Mouse (Mus musculus) liver, embryonic 15.5 days (tissue): ENCODE measurements around the gene Foxl1. TPM values are rescaled to one million over a fixed set of nuclear protein-coding genes. Genes with fewer than 3 reads are reported as not detected.

Experiments
- ATAC-seq: fragments of 200-750 bp; cut with Nextera tagmentation; 2 replicates; pipeline ENCODE4 v1.8.0; 2017; ENCODE audit warnings: moderate number of reproducible peaks, mild to moderate bottlenecking, moderate library complexity; ENCODE audit not compliant: insufficient read depth
- H3K27ac ChIP-seq: fragments of 300-500 bp; sonication (generic); replicated peaks from 2 replicates; pipeline ENCODE4 v1.5.1; 2015; ENCODE audit warnings: mild to moderate bottlenecking, inconsistent platforms
- H3K27me3 ChIP-seq: fragments of 300-500 bp; sonication (generic); 2 replicates; pipeline ENCODE4 v1.6.1; 2015; ENCODE audit warnings: mild to moderate bottlenecking, inconsistent platforms
- H3K36me3 ChIP-seq: fragments of 300-500 bp; sonication (generic); replicated peaks from 2 replicates; pipeline ENCODE4 v1.6.1; 2015; ENCODE audit warnings: moderate library complexity, mild to moderate bottlenecking, inconsistent platforms
- H3K4me1 ChIP-seq: fragments of 300-500 bp; sonication (generic); replicated peaks from 2 replicates; pipeline ENCODE4 v1.6.1; 2015; ENCODE audit warnings: inconsistent platforms
- H3K4me2 ChIP-seq: fragments of 300-500 bp; sonication (generic); 2 replicates; pipeline ENCODE4 v1.6.1; 2015; ENCODE audit warnings: moderate library complexity, mild to moderate bottlenecking, inconsistent platforms
- H3K4me3 ChIP-seq: fragments of 300-500 bp; sonication (generic); replicated peaks from 2 replicates; pipeline ENCODE4 v1.5.1; 2015; ENCODE audit warnings: mild to moderate bottlenecking, inconsistent platforms
- H3K9ac ChIP-seq: fragments of 300-500 bp; sonication (generic); 2 replicates; pipeline ENCODE4 v1.6.1; 2015; ENCODE audit warnings: moderate library complexity, mild to moderate bottlenecking, inconsistent platforms
- H3K9me3 ChIP-seq: fragments of 300-500 bp; sonication (generic); replicated peaks from 2 replicates; pipeline ENCODE4 v1.6.1; 2016; ENCODE audit warnings: inconsistent platforms
- WGBS: fragments of 180-500 bp; shearing (Covaris S2); methylation state at CpG from one replicate; pipeline ENCODE4 v1.1.7; 2015; ENCODE audit warnings: mixed read lengths; ENCODE audit not compliant: insufficient replicate concordance; 5-methylcytosine and 5-hydroxymethylcytosine counted together
- microRNA-seq: library from miRNA; unstranded; fragments of <30 nt; microRNA quantifications from one replicate; pipeline ENCODE4, GENCODE M21; 2016
- polyA plus RNA-seq: library from polyadenylated mRNA; unstranded; fragments of >200 nt; fragmentation: Nextera tagmentation; extraction: Ambion mirVana; gene quantifications from 2 replicates; pipeline ENCODE4 v1.2.1, GENCODE M21; 2015

Gene Foxl1
- polyA plus RNA-seq, 1 experiment from 2014 or later, result 0.09 TPM

GRCm38 (mm10) chr8:121174721-121175539 lies 47.2 kb downstream of the Foxl1 start:
- WGBS, result 61% methylated on average over 29 of the region's 30 CpGs
- Histone ChIP-seq H3K27ac (no peak overlapping the region), H3K4me3 (no peak overlapping the region), H3K36me3 (no peaks in the 10 kb centered on the region), H3K4me1 (0 out of 2 replicates have a peak, but pooled peaks cover 4% of the 10 kb centered on the region), H3K27me3 (no peaks in the 10 kb centered on the region), H3K9me3 (no peaks in the 10 kb centered on the region), H3K9ac (no peak overlapping the region), H3K4me2 (no peak overlapping the region)
- no peak for ATAC-seq

- H3K4me3 ChIP-seq, result no peak overlapping the region
- H3K27ac ChIP-seq, result no peak overlapping the region
- H3K4me2 ChIP-seq, result no peak overlapping the region
- no peak overlapping the region for H3K9ac ChIP-seq
- H3K36me3 ChIP-seq, result no peaks in the 10 kb centered on the region
- ATAC-seq, result no peak
- H3K4me1 ChIP-seq, result no peaks in the 10 kb centered on the region
- 56% methylated on average over 8 of the region's 8 CpGs for WGBS
- H3K9me3 ChIP-seq, result no peaks in the 10 kb centered on the region
- H3K27me3 ChIP-seq, result no peaks in the 10 kb centered on the region
These were observed 47.9 kb downstream of the Foxl1 start for GRCm38 (mm10) chr8:121175540-121176090.

- H3K36me3 ChIP-seq, result no peaks in the 10 kb centered on the region
- ATAC-seq, result 0 out of 2 replicates have a peak, but pooled peaks have one; percentile 37
- no peaks in the 10 kb centered on the region for H3K9me3 ChIP-seq
- H3K27ac ChIP-seq, result no peak overlapping the region
- H3K27me3 ChIP-seq, result no peaks in the 10 kb centered on the region
- no peak overlapping the region for H3K4me3 ChIP-seq
- no peak overlapping the region for H3K9ac ChIP-seq
- H3K4me2 ChIP-seq, result no peak overlapping the region
- 4% methylated on average over 3 of the region's 3 CpGs for WGBS
- H3K4me1 ChIP-seq, result no peaks in the 10 kb centered on the region
These were observed 48.6 kb downstream of the Foxl1 start for GRCm38 (mm10) chr8:121176291-121176690.

Small RNA genes lying within 50 kb of the gene (microRNA-seq; reads per million reads assigned to microRNA genes)
- gene Gm27530, result not detected

Other genes with a start within 250 kb of the Foxl1 start
- gene Foxf1, start 43.6 kb upstream of the Foxl1 start, polyA plus RNA-seq, result 2.8 and 3.0 TPM in 2 replicates
- 19.3 and 19.8 TPM in 2 replicates for gene Mthfsd, start 19.5 kb upstream of the Foxl1 start, polyA plus RNA-seq
- gene Foxc2, start 11.8 kb upstream of the Foxl1 start, polyA plus RNA-seq, result not detected in 2 replicates